Mouse (Mus musculus): ENCODE data around the gene Vcp. TPM values are rescaled to one million over a fixed set of nuclear protein-coding genes. Genes with fewer than 3 reads are reported as not detected.
"Not testable (repeated sequence)": the region's sequence is repeated elsewhere in the genome, so short reads cannot be mapped to it uniquely, and the experiment has no call there.

Gene Vcp
- total RNA-seq (2021), result 100 to 1,000 TPM; 260 to 262 TPM
- long read RNA-seq, experiment 1, transcript Vcp-201 (17 exons, 3,316 nt), result major isoform, 460 of 517 reads
- long read RNA-seq, experiment 1, partial matches to known transcripts, result 40 of 517 reads
- long read RNA-seq, experiment 1, other reads (novel, unspliced or antisense), result 17 of 517 reads
- long read RNA-seq, experiment 2, transcript Vcp-201 (17 exons, 3,316 nt), result major isoform, 592 of 639 reads
- long read RNA-seq, experiment 2, partial matches to known transcripts, result 27 of 639 reads
- long read RNA-seq, experiment 2, other reads (novel, unspliced or antisense), result 20 of 639 reads

- peak; percentile 99 for DNase-seq
- intact Hi-C loops (cut with DNase I; ENCODE audit: low total_unique reads), result not testable (repeated sequence)
Measured at GRCm38 (mm10) chr4:43000141-43000986, at the start of gene Vcp. Vcp (minus strand) TSS chr4:43000507.

GRCm38 (mm10) chr4:43047231-43047630, 46.9 kb upstream of the Vcp start:
- peak; percentile 74 for DNase-seq
- intact Hi-C loops (cut with DNase I; ENCODE audit: low total_unique reads), result loop anchor here (5.0 kb wide), 1 partner anchor 65 kb away; no protein-coding TSS in a partner anchor

- no peak for DNase-seq
- intact Hi-C loops (cut with DNase I; ENCODE audit: low total_unique reads), result loop anchor here (5.0 kb wide), 1 partner anchor 66 kb away; no protein-coding TSS in a partner anchor
Measured at GRCm38 (mm10) chr4:43046607-43047006, 46.3 kb upstream of the Vcp start.

DNA sequence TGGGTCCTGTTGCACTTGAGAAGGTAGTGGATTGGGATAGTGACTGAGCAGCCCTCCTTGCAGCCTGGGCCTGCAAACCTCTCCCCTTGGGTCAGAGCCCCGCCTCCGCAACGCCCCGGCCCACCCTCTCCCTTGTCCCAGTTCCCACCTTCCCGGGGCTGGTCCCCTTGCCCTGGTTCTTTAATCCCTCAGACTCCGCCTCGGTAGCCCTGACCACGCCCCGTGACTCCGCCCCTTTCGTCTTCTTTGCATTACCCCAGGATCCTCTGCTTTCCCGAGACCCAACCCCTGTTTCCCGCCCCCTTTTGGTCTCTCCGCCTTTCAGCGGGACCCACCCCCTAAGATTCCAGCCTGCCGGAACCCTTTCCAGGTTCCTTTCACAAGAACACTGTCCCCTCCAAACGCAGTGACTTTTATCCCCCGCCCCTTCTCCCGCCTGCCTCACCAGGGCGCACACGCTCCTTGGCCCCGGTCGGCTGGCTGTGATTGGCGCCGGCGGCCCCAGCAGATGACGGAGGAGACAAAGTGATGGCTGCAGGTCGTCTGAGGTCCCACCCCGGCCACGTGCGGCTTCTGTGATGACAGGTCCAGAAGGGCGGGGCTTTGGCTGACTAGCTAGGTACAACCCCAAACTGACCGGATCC, 45.5 kb upstream of the Vcp start, which contains the start of gene Fam214b:
TSS of gene Fam214b (minus strand) at position 562 of the 644 bp plus-strand sequence.
- DNase-seq, result peak; percentile 98
- intact Hi-C loops (cut with DNase I; ENCODE audit: low total_unique reads), result loop anchor here (5.0 kb wide), 1 partner anchor 67 kb away; no protein-coding TSS in a partner anchor

GRCm38 (mm10) chr4:43045285-43045658, 45.0 kb upstream of the Vcp start:
- peak; percentile 29 for DNase-seq
- intact Hi-C loops (cut with DNase I; ENCODE audit: low total_unique reads), result loop anchor here (5.0 kb wide), 1 partner anchor 67 kb away; no protein-coding TSS in a partner anchor

- intact Hi-C loops (cut with DNase I; ENCODE audit: low total_unique reads), result loop anchor here (5.0 kb wide), 1 partner anchor 68 kb away; no protein-coding TSS in a partner anchor
- no peak for DNase-seq
Measured at GRCm38 (mm10) chr4:43044673-43045072, 44.4 kb upstream of the Vcp start.

GRCm38 (mm10) chr4:43043644-43044357, 43.5 kb upstream of the Vcp start:
- intact Hi-C loops (cut with DNase I; ENCODE audit: low total_unique reads), result no loop called here
- DNase-seq, result peak; percentile 50

GRCm38 (mm10) chr4:43040881-43041547, 40.7 kb upstream of the Vcp start:
- no peak for DNase-seq
- intact Hi-C loops (cut with DNase I; ENCODE audit: low total_unique reads), result no loop called here

GRCm38 (mm10) chr4:43040114-43040572, 39.8 kb upstream of the Vcp start:
- intact Hi-C loops (cut with DNase I; ENCODE audit: low total_unique reads), result no loop called here

GRCm38 (mm10) chr4:43039609-43040008, 39.3 kb upstream of the Vcp start:
- DNase-seq, result no peak
- intact Hi-C loops (cut with DNase I; ENCODE audit: low total_unique reads), result no loop called here

More at GRCm38 (mm10) chr4:43040114-43040572, 39.8 kb upstream of the Vcp start:
- DNase-seq, result peak; percentile 98

- intact Hi-C loops (cut with DNase I; ENCODE audit: low total_unique reads), result no loop called here
- peak; percentile 72 for DNase-seq
Measured at GRCm38 (mm10) chr4:43038567-43039495, 38.5 kb upstream of the Vcp start.

DNA sequence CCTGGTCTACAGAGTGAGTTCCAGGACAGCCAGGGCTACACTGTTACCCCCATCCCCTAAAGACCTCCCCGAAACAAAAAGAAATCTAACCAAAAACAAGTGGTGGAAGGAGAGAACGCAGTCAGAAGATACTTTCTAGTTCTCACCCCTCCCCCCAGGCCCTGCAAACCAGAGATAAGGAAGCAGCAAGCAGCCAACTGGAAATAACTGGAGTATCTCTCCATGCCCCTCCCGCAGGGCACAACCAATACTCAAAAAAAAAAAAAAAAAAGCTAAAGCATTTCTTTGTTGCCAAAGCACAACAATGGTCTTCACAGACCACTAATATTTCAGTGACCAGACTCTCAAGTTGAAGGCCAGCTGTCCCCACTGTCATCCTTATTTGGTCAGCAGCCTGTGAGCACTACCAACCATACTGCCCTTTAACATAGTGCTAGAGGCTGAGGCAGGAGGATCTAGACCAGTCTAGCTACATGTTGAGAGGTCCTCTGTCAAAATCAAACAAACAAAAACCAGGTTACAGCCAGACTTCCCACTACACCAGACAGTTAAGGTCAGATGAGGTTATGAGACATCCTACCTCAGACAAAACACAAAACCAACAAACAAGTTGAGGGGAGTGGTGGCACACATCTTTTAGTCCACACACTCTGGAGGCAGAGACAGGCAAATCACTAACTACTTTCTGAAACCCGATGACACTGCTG, 37.7 kb upstream of the Vcp start:
- DNase-seq, result no peak
- intact Hi-C loops (cut with DNase I; ENCODE audit: low total_unique reads), result no loop called here

DNA sequence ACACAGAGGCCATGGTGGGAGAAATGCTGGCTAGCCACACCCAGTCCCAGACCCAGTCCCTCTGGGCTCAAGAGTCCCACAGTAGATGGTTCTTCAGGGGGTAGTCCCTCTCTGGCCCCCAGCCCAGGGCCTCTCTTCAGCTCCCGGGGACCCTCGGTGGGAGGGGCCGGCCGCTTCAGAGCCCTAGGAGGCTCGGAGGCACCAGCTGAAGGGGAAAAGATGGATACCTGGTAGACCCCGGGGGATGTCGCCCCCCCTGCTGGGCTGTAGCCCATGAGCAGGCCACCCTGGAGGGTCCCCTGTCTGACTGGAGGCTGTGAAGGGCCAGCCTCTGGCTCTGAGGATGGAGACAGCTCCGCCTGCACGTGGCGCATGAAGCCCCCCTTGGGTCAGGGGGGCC, 36.0 kb upstream of the Vcp start:
- no peak for DNase-seq
- intact Hi-C loops (cut with DNase I; ENCODE audit: low total_unique reads), result no loop called here

DNA sequence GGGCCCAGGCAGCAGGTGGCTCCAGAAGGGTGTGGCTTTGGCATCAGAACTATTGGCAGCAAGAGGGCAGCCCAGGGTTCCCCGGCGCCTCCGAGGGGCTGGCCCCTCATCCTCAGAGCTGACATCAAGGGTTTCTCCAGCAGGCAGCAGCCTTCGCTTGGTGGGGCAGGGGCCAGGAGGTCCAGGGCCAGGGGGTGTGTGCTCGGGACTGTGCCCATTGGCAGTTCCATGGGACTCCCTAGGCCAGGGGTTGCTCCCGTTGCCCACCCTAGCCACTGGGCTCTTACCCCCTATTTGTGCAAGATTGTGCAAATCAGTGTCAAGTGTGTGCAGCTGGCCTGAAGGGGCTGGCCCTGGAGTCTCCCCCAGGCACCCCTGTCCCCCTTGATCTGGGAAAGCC, 35.5 kb upstream of the Vcp start:
- intact Hi-C loops (cut with DNase I; ENCODE audit: low total_unique reads), result no loop called here
- DNase-seq, result no peak

DNA sequence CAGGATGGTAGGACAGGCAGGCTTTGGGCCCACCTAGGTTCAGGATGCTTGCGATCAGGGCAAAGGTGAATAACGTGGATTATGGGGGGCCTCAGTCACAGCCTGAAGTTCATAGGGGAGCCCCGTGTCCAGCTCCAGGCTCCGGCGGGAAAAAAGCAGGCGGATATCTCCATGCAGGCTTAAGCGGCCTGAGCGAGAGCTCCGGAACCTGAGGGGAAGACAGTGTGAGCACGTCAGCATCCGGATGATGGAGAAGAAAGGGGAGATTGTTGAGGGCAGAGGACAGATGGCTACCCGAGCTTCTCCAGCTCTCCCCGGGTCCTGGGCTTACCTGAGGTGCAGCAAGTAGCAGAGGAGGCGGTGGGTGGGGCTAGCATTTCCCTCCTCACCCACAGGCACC, 33.2 kb upstream of the Vcp start:
- intact Hi-C loops (cut with DNase I; ENCODE audit: low total_unique reads), result no loop called here
- no peak for DNase-seq

- intact Hi-C loops (cut with DNase I; ENCODE audit: low total_unique reads), result no loop called here
- no peak for DNase-seq
Measured at GRCm38 (mm10) chr4:43032501-43032900, 32.2 kb upstream of the Vcp start.
